Mouse (Mus musculus): ENCODE results near the gene Lpar6. TPM values are rescaled to one million over a fixed set of nuclear protein-coding genes. Genes with fewer than 3 reads are reported as not detected.

The Lpar6 gene
- polyA plus RNA-seq, 1 experiment from 2014 or later: 22.4 TPM

DNA sequence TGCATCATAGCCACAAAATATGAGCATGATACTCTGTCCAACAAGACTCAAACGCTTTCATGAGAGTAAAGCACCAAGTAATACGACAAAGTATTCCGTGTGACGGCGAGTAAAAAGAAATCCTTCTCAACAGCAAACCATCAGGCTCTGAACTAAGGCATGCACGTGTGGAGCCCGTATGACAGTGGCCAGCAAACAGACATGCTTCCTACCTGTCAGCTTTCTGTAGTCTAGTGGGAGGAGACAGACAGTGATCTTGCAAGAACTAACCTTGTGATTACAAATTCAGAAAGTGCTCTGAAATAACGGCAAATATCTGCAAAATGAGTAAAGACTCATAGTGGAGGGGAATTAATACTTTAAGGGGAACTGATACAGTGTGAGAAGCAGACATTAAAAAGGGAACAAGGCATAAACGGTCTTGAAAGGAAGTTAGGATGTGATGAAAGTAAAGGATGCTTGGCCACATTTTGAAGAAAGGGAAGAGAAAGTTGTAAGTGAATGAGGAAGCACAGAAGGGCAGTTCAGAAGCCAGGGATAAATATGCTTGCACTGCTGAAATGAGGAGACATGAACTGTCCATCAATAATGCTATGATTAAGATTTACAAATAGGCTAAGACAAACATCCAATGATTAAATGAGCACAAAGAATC is 15.3 kb upstream of the Lpar6 start:
- 89% methylated on average over 9 of the region's 9 CpGs for WGBS
- ATAC-seq (replicated peaks; ENCODE audit: insufficient number of reproducible peaks, low FRiP score, low TSS enrichment, low read depth) (no peak), DNase-seq (ENCODE audit: low spot score) (no peak)
- Histone ChIP-seq H3K27ac (replicated peaks; ENCODE audit: low read depth, low read length) (no peak overlapping the region), H3K4me3 (ENCODE audit: low read depth, low read length) (no peak overlapping the region), H3K27me3 (ENCODE audit: control insufficient read depth, insufficient read depth, low read length) (no peaks in the 10 kb centered on the region), H3K9me3 (replicated peaks; ENCODE audit: control insufficient read depth, low read length) (no peaks in the 10 kb centered on the region), H3K4me1 (ENCODE audit: control insufficient read depth, insufficient read depth, low read length) (no peaks in the 10 kb centered on the region), H3K36me3 (replicated peaks; ENCODE audit: control insufficient read depth, insufficient read depth, low read depth, low read length) (no peaks in the 10 kb centered on the region), H3K9ac (replicated peaks; ENCODE audit: low read length) (no peak overlapping the region), H3K4me2 (ENCODE audit: low read depth, low read length) (no peak overlapping the region)

GRCm38 (mm10) chr14:73226346-73226745 is 11.3 kb upstream of the Lpar6 start:
- Histone ChIP-seq H3K4me1 (ENCODE audit: control insufficient read depth, insufficient read depth, low read length) (no peaks in the 10 kb centered on the region; the same call in 1 of the 2 replicates), H3K27me3 (ENCODE audit: control insufficient read depth, insufficient read depth, low read length) (no peaks in the 10 kb centered on the region), H3K9me3 (replicated peaks; ENCODE audit: control insufficient read depth, low read length) (no peaks in the 10 kb centered on the region), H3K4me3 (ENCODE audit: low read depth, low read length) (no peak overlapping the region), H3K4me2 (ENCODE audit: low read depth, low read length) (no peak overlapping the region), H3K36me3 (replicated peaks; ENCODE audit: control insufficient read depth, insufficient read depth, low read depth, low read length) (no peaks in the 10 kb centered on the region), H3K9ac (replicated peaks; ENCODE audit: low read length) (no peak overlapping the region), H3K27ac (replicated peaks; ENCODE audit: low read depth, low read length) (no peak overlapping the region)
- DNase-seq (ENCODE audit: low spot score) (no peak), ATAC-seq (replicated peaks; ENCODE audit: insufficient number of reproducible peaks, low FRiP score, low TSS enrichment, low read depth) (no peak)
- 74% methylated on average over 3 of the region's 3 CpGs for WGBS

- H3K4me1 ChIP-seq (ENCODE audit: control insufficient read depth, insufficient read depth, low read length): no peaks in the 10 kb centered on the region; the same call in none of the 2 replicates
- H3K4me2 ChIP-seq (ENCODE audit: low read depth, low read length): no peak overlapping the region
- no peak overlapping the region for H3K4me3 ChIP-seq (ENCODE audit: low read depth, low read length)
- H3K27me3 ChIP-seq (ENCODE audit: control insufficient read depth, insufficient read depth, low read length): no peaks in the 10 kb centered on the region
- DNase-seq (ENCODE audit: low spot score): no peak
- H3K36me3 ChIP-seq (replicated peaks; ENCODE audit: control insufficient read depth, insufficient read depth, low read depth, low read length): no peaks in the 10 kb centered on the region
- no peak overlapping the region for H3K27ac ChIP-seq (replicated peaks; ENCODE audit: low read depth, low read length)
- 31% methylated on average over 1 of the region's 1 CpGs for WGBS
- no peak for ATAC-seq (replicated peaks; ENCODE audit: insufficient number of reproducible peaks, low FRiP score, low TSS enrichment, low read depth)
- H3K9me3 ChIP-seq (replicated peaks; ENCODE audit: control insufficient read depth, low read length): no peaks in the 10 kb centered on the region
- H3K9ac ChIP-seq (replicated peaks; ENCODE audit: low read length): no peak overlapping the region
Observed at GRCm38 (mm10) chr14:73226849-73227248, 10.8 kb upstream of the Lpar6 start.

- ATAC-seq (replicated peaks; ENCODE audit: insufficient number of reproducible peaks, low FRiP score, low TSS enrichment, low read depth) (0 out of 2 replicates have a peak, but pooled peaks have one; percentile 18), DNase-seq (ENCODE audit: low spot score) (peak; percentile 37)
- WGBS: 10% methylated on average over 5 of the region's 5 CpGs
- Histone ChIP-seq H3K9me3 (replicated peaks; ENCODE audit: control insufficient read depth, low read length) (no peaks in the 10 kb centered on the region), H3K36me3 (replicated peaks; ENCODE audit: control insufficient read depth, insufficient read depth, low read depth, low read length) (no peaks in the 10 kb centered on the region), H3K4me3 (ENCODE audit: low read depth, low read length) (no peak overlapping the region), H3K4me2 (ENCODE audit: low read depth, low read length) (no peak overlapping the region), H3K27me3 (ENCODE audit: control insufficient read depth, insufficient read depth, low read length) (no peaks in the 10 kb centered on the region), H3K4me1 (ENCODE audit: control insufficient read depth, insufficient read depth, low read length) (peaks cover 6% of the 10 kb centered on the region), H3K9ac (replicated peaks; ENCODE audit: low read length) (no peak overlapping the region), H3K27ac (replicated peaks; ENCODE audit: low read depth, low read length) (no peak overlapping the region)
Observed at GRCm38 (mm10) chr14:73231286-73231982, 6.3 kb upstream of the Lpar6 start.

DNA sequence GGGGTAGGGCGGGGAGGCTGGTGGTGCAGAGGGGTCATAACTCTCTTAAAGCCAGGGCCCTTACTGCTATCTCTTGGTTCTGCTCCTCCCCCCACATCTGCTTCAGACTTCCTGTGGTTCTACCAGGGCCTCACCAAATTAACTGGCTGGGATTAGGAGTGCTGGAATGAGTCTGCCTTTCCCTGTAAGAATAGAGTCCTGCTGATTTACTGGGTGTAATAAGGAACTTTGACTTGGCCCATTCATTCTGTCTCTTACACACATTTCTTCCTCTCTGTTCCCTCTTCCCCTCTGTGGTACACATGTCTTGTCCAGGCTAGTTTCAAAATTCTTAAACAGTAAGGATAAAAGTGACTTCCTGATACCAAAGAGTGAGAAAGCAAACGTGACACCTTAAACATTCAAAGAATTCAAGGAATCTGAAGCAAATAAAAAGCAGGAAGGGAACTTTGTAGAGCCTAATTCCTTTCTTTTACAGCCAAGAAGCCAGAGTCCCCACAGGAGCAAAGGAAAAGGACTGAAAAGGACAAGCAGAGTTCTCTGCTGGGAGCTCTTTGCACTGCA is 3.1 kb upstream of the Lpar6 start:
- no peaks in the 10 kb centered on the region for H3K36me3 ChIP-seq (replicated peaks; ENCODE audit: control insufficient read depth, insufficient read depth, low read depth, low read length)
- ATAC-seq (replicated peaks; ENCODE audit: insufficient number of reproducible peaks, low FRiP score, low TSS enrichment, low read depth) (no peak), DNase-seq (ENCODE audit: low spot score) (peak; percentile 37)
- no peak overlapping the region for H3K9ac ChIP-seq (replicated peaks; ENCODE audit: low read length)
- H3K27me3 ChIP-seq (ENCODE audit: control insufficient read depth, insufficient read depth, low read length): no peaks in the 10 kb centered on the region
- H3K4me1 ChIP-seq (ENCODE audit: control insufficient read depth, insufficient read depth, low read length): peaks cover 6% of the 10 kb centered on the region
- H3K27ac ChIP-seq (replicated peaks; ENCODE audit: low read depth, low read length): peak overlapping the region; percentile 31
- no peaks in the 10 kb centered on the region for H3K9me3 ChIP-seq (replicated peaks; ENCODE audit: control insufficient read depth, low read length)
- no peak overlapping the region for H3K4me3 ChIP-seq (ENCODE audit: low read depth, low read length)
- WGBS: 6% methylated on average over 2 of the region's 2 CpGs
- no peak overlapping the region for H3K4me2 ChIP-seq (ENCODE audit: low read depth, low read length)

- DNase-seq (ENCODE audit: low spot score): peak; percentile 75
- Histone ChIP-seq H3K9me3 (replicated peaks; ENCODE audit: control insufficient read depth, low read length) (no peaks in the 10 kb centered on the region), H3K4me3 (ENCODE audit: low read depth, low read length) (peak overlapping the region; percentile 39), H3K27me3 (ENCODE audit: control insufficient read depth, insufficient read depth, low read length) (no peaks in the 10 kb centered on the region), H3K27ac (replicated peaks; ENCODE audit: low read depth, low read length) (peak overlapping the region; percentile 85), H3K4me2 (ENCODE audit: low read depth, low read length) (peak overlapping the region; percentile 39), H3K4me1 (ENCODE audit: control insufficient read depth, insufficient read depth, low read length) (peaks cover 6% of the 10 kb centered on the region; the same call in 1 of the 2 replicates), H3K9ac (replicated peaks; ENCODE audit: low read length) (peak overlapping the region; percentile 73), H3K36me3 (replicated peaks; ENCODE audit: control insufficient read depth, insufficient read depth, low read depth, low read length) (no peaks in the 10 kb centered on the region)
- peak; percentile 90 for ATAC-seq (replicated peaks; ENCODE audit: insufficient number of reproducible peaks, low FRiP score, low TSS enrichment, low read depth)
- WGBS: under 1% methylated on average over 20 of the region's 20 CpGs
Observed at GRCm38 (mm10) chr14:73238498-73239250, 979 bp downstream of the Lpar6 start.

DNA sequence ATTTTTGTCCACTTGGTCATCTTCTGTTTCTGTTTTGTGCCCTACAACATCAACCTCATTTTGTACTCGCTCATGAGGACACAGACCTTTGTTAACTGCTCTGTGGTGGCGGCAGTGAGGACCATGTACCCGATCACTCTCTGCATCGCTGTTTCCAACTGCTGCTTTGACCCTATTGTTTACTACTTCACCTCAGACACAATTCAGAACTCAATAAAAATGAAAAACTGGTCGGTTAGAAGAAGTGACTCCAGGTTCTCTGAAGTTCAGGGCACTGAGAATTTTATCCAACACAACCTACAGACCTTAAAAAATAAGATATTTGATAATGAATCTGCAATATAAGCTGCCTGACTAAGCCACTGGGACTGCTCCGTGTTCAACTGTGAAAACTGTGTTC is 1.6 kb downstream of the Lpar6 start:
- peak overlapping the region; percentile 73 for H3K9ac ChIP-seq (replicated peaks; ENCODE audit: low read length)
- H3K27ac ChIP-seq (replicated peaks; ENCODE audit: low read depth, low read length): peak overlapping the region; percentile 85
- H3K4me2 ChIP-seq (ENCODE audit: low read depth, low read length): peak overlapping the region; percentile 39
- H3K4me3 ChIP-seq (ENCODE audit: low read depth, low read length): peak overlapping the region; percentile 39
- H3K9me3 ChIP-seq (replicated peaks; ENCODE audit: control insufficient read depth, low read length): no peaks in the 10 kb centered on the region
- under 1% methylated on average over 6 of the region's 6 CpGs for WGBS
- peak; percentile 69 for DNase-seq (ENCODE audit: low spot score)
- peaks cover 4% of the 10 kb centered on the region; the same call in 1 of the 2 replicates for H3K4me1 ChIP-seq (ENCODE audit: control insufficient read depth, insufficient read depth, low read length)
- H3K36me3 ChIP-seq (replicated peaks; ENCODE audit: control insufficient read depth, insufficient read depth, low read depth, low read length): no peaks in the 10 kb centered on the region
- ATAC-seq (replicated peaks; ENCODE audit: insufficient number of reproducible peaks, low FRiP score, low TSS enrichment, low read depth): no peak; the same call in 1 of the 2 replicates
- H3K27me3 ChIP-seq (ENCODE audit: control insufficient read depth, insufficient read depth, low read length): no peaks in the 10 kb centered on the region

Measured in embryonic facial prominence, embryonic 11.5 days (tissue).